Mouse (Mus musculus) kidney, postnatal 14 days (tissue): ENCODE data around the gene Glrp1.

Source experiments
- DNase-seq: peaks from one replicate; pipeline ENCODE4 v3.0.0; 2022; ENCODE audit warnings: mixed read lengths

Gene Glrp1

DNA sequence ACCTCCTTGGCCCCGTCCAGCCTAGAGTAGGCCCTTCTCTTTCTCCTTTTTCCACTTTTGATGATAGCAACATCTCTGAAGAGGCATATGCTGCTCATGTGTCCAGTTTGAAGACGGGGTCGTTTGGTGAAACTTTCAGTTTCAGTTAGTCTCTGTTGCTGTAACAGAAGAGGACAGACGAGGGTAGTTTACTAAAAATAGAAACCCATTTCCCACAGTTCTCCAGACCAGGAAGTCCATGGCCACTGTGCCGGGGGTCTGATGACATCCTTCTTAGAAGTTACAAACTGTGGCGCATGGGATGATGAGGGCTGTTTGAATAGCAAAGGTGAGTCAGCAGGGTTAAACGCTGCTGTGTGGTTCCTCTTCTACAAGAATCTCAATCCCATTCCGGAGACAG is at the start of gene Glrp1:
Glrp1 (minus strand) TSS at position 278 of the 400 bp plus-strand sequence.
- no peak for DNase-seq

DNA sequence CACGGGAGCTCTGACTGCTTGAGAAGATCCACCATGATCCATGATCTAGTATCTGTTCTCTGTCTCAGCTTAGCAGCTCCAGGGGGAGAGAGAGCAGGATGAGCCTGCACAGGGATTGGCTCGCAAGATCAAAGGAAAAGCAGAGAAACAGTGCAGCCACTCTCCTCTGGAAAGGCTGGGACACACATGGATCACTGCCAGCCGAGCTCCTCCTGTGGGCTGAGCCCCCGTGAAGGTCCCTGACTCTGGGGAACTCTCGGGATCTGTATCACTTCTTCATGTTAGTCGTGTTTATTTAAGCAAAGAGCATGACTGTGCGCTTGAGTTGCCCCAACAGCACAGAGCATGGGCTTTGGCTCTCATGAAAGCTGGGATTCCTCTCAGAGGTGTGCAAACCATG is 49.4 kb upstream of the Glrp1 start:
- peak; percentile 22 for DNase-seq

- DNase-seq = no peak
Measured at GRCm38 (mm10) chr1:88558793-88559192, 48.9 kb upstream of the Glrp1 start.

DNA sequence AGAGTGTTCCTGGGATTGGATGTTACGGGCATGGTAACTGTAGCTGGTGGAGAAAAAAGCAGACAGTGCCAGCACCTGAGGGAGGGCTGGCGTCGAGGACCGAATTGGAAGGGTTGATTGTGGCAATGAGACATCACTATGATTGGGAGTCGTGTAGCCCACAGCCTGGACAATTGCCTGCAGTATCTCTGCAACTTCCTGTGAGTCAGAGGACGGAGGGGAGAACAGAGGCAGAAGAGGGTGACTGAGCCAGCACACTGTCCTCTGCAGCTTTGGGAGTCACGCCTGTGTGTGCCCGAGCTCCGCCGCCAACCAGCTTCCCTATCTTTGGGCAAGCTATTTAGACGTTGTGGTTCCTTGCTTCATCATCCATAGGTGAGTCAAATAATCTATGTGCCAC is 46.5 kb upstream of the Glrp1 start:
- no peak for DNase-seq

- no peak for DNase-seq
Measured at GRCm38 (mm10) chr1:88553500-88554187, 43.8 kb upstream of the Glrp1 start.

DNA sequence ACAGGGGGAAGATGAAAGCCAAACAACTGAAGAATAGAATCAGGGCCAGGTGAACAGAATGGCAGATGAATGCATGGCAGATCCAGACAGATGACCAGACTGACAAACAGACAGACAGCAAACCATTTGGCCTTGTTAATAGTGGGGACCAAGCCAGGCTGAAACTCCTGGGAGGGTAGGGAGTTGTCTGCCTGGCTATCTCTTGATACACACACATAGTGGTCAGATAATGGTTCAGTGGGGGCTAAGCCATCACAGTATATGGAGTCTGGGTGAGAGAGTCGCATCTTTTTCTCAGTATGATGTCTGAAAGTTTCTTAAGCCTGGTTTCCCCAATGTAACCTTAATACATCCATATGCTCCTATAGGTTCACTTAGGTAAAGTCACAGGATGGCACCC is 39.4 kb upstream of the Glrp1 start:
- no peak for DNase-seq

DNA sequence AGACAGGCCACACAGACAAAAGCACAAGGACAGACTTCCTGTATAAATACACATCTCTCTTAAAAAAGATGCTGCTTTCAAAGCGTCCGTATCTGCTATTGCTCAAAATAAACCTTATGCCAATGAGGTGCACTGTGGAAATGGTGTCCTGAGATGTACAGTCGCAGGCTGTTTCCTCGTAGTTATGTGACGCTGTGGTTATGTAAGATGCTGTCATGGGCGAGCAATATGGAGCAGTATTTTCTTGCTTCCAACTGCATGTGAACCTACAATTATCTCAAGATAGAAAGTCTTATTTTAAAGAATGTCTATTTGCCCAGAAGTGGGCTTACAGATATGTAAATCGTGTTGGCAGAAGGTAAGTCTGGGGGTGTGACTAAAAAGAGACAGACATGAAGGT is 37.3 kb upstream of the Glrp1 start:
- no peak for DNase-seq

GRCm38 (mm10) chr1:88543608-88544007 is 33.7 kb upstream of the Glrp1 start:
- DNase-seq = no peak

- no peak for DNase-seq
Measured at GRCm38 (mm10) chr1:88539823-88540222, 30.0 kb upstream of the Glrp1 start.

- DNase-seq = no peak
Measured at GRCm38 (mm10) chr1:88539256-88539655, 29.4 kb upstream of the Glrp1 start.

DNA sequence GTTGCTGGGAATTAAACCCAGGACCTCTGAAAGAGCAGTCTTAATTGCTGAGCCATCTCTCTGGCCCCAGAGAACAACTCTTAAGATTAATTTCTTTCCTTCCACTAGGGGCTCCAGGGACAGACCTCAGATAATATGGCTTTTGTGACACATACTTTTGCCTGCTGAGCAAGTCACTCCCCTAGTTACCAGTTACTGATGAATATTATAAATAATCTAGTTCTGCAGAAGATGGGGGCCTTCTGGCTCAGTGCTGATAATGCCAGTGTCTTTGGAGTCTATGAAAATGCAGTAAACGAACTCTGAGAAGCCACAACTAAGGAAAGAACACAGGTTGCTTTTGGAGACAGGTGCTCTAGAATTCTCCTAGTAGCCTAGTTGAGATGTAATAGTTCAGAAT is 26.4 kb upstream of the Glrp1 start:
- DNase-seq = no peak

DNA sequence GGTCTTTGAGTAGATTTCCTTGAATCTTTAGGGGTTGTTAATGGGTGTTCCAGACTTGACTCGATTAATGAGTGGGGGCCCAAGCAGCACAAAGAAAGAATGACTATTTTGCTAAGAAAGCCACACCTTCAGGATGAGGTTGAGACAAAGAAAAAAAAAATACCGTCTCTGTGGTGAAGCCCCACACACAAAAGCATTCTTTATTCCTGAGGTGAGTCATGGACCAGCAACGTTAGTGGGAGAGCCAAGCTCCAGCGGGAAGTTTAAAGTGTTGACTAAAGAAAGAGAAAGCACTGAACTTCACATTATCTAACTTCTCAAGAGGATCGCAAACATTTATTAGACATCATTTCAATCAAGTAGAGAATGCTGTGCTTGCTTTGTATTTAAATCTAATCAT is 24.2 kb upstream of the Glrp1 start:
- DNase-seq = no peak

- DNase-seq = no peak
Measured at GRCm38 (mm10) chr1:88526161-88526560, 16.3 kb upstream of the Glrp1 start.

- no peak for DNase-seq
Measured at GRCm38 (mm10) chr1:88525622-88526021, 15.8 kb upstream of the Glrp1 start.

- DNase-seq = no peak
Measured at GRCm38 (mm10) chr1:88521170-88521747, 11.4 kb upstream of the Glrp1 start.

- DNase-seq = no peak
Measured at GRCm38 (mm10) chr1:88513613-88514012, 3.7 kb upstream of the Glrp1 start.

DNA sequence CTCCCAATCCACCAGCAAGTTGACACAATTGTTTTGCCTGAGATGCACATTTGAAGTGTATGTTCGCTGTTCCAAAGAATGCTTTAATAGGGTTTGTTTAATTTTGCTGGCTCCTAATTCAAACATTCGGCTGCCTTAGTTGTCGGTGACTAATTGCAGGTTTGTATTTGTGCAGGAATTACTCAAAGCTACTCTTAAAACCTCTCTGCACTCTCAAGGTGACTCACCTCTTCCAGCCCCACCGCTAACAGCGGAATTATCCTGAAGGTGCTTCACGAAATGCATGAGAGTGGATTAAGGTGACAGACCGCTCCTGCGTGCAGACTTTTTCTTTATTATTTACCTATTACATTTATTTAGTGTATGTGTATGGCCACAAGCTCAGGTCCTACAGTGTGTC is 2.0 kb downstream of the Glrp1 start:
- no peak for DNase-seq

DNA sequence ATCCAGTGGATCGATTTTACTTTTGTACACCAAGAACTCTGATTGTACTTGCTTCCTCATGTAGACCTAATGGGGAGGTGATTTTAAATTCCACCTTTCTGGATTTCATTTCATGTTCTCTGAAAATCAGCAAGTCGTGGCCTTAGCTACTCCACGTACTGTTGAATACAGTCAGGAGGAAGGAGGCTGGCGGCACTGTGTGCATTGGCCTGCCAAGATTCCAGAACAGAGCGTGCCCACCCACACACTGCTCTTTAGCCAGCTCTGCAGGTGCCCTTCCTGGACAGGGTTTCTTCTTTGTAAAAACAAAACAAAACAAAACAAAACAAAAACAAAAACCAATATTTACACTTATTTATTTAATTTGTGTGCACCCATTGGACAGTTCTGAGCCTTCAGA is 2.7 kb downstream of the Glrp1 start:
- peak; percentile 16 for DNase-seq

- no peak for DNase-seq
Measured at GRCm38 (mm10) chr1:88506412-88506811, 3.5 kb downstream of the Glrp1 start.

GRCm38 (mm10) chr1:88505697-88506096 is 4.2 kb downstream of the Glrp1 start:
- no peak for DNase-seq

DNA sequence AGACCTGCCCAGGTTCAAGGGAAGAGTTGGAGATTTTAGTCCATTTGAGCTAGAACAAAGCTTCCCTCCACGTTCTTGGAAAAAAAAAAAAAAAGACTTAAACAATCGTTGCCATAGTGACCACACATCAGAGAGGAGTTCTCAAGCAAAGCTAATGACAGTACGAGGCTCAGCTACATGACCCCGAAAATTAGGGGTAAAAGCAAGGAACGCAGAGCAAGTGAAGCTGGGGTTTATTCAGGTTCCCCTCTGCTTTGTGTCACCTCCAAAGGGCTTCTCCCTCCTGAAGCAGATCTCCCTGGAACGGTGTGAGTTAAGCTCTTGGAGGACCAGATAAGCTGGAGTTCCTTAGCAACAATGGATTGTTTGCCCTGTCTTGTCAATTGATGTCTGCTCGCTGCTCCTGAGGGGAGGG is 5.3 kb downstream of the Glrp1 start:
- no peak for DNase-seq

DNA sequence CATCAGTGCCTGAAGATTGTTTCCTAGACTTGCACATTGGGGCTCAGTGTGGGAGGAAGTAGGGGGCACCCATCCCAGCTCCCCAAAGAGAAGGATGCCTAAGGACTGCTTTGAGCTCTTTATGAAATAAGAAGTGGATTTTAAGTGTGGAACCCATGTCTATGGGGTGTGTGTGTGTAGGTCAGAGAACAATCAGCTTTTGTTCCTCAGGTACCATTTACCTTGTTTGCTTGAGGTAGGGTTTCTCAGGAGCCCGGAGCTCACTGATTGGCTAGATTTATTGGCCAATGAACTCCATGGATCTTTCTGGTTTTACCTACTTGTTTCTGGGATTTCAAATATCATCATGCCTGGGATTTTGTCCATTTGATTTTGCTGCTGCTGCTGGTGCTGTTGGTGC is 7.0 kb downstream of the Glrp1 start:
- DNase-seq = no peak

DNA sequence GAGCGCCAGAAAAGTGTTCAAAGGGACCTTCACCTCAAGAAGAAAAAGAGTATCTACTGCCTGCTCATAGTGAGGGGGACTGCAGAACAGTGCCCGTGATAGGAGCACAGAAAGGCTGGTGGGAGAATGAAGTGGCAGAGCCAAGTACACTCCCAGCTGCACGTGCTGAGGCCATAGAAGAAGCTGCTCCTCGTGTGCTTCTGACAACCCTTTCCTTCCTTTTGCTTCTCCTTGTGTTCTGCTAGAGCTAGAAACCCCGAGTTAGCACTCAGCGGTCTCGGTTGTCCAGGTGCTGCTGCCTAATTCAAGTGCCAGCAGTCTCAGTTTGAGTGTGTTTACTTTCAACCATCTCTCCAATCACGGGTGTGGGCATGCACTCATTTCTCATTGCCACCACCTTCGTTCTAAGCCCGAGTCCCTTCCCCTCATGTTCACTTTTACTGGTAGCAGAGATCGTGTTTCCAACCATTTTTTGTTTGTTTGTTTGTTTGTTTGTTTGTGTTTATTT is 10.6 kb downstream of the Glrp1 start:
- no peak for DNase-seq

- no peak for DNase-seq
Measured at GRCm38 (mm10) chr1:88497407-88497806, 12.5 kb downstream of the Glrp1 start.

- DNase-seq = no peak
Measured at GRCm38 (mm10) chr1:88492415-88492814, 17.5 kb downstream of the Glrp1 start.
